Mouse (Mus musculus) cerebellum, adult 8-10 months (tissue): Measurements from ENCODE around the gene Gm26661.

Experiments used
- DNase-seq: peaks from one replicate; pipeline ENCODE4 v3.0.0; 2022

The Gm26661 gene

DNA sequence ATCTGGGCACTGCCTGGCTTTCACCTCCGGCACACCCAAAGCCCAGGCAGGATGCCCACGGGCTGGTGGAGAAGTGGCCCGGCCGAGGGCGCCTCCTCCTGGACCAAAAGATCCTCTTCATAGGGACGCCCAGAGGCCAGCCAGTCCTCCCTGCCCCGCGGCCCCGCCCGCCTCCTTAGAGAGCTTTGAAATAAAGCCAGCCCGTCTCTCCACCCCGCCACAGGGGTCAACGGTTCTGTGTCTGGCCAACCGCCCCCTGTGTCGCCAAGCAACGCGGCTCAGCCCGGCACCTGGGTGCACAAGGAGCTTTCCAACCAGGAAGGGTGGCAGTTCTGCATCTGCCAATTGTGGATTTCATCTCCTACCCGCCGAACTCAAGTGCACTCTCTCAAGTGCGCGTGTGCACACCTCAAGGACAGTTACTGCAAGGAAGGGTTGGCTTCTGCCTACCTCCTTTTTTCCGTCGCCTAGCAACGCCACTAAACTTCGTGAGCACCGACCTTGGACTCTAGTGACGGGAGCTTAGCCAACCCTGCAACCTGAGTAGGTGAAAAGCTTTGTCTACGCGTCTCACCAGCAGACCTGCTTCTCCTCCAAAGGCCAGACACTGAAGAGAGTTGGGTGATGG lies at the start of gene Gm26661:
Gene Gm26661 (plus strand): TSS at position 56 of the 628 bp plus-strand sequence.
- peak; percentile 40 for DNase-seq

DNA sequence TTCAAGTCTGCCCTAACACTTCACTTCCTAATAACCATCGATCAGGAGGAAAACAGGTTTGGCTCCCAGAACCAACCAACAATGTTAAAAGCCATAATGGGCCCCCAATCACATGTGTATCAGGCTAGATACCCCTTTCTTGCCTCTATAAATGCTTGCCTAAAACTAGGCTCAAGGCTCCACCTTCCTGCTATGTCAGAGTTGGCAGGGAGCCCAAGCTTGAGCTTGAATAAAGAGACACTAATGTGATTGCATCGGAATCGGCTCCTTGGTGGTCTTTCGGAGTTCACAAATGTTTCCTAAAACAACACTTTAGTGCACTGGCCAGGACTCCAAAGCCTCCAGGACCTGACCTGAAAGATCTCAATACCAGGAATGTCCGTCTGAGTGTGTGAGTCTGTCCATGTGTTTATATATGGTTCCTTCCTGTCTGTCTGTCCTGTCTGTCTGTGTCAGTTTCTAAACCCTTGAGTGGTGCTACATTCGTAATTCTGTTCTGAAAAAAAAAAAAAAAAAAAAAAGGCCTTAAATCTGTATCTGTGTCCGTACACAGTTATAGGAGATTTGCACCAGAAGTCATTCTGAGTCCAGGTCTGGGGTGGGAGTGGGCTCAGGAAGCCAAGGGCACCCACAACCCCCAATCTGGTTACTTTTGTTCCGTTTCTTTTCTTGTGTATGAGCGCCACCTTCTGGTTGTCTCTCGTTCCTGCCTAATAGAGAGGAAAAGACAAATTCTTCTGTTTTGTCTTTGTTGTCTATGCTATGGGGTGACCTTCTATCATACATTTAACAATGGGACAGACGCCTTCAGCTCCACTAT lies 42.2 kb upstream of the Gm26661 start:
- DNase-seq, result peak; percentile 22

DNA sequence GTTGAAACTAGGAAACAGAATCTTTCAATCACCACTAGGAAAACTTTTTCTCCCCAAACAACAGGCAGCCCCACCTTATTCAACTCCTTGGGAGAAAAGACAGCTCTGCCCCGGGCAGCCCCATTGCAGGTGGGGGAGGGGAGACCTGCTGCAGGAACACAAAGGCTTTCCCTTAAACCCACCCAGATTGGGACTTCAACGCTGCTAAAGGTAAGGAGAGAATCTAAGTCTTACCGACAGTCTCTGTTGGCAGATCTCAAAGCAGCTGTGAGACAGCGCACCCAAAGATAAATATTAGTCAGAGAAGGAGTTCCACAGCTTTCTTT lies 41.7 kb upstream of the Gm26661 start:
- DNase-seq, result no peak

- DNase-seq, result peak; percentile 37
Observed at GRCm38 (mm10) chr14:7765569-7766314, 25.6 kb upstream of the Gm26661 start.

DNA sequence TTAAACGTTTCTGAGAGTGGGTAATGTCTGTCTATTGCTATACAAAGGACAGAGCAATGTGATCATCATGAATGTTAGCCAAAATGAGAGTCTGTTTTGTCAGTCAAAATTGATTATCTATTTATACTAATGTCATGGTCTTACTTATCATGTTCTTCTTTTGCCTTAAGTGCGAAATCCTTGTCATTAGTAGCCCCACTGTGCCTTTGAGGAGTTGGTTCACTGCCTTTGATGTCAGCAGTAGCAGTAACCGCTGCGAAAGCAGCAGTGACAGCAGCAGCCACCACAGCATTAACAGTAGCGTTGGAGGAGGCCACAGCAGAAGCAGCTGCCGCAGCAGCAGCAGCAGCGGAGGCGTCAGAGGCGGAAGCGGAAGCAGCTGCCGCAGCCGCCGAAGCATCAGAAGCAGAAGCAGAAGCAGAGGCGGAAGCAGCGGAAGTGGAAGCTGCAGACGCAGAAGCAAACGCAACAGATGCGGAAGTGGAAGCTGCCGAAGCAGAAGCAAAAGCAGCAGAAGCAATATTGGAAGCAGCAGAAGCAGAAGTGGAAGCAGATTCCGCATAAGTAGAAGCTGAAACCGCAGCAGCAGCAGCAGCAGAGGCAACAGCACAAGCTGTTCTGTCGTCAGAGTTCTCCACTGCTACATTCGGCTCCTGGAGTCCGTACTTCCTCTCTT lies 17.5 kb upstream of the Gm26661 start:
- DNase-seq, result no peak

- DNase-seq, result no peak
Observed at GRCm38 (mm10) chr14:7786073-7786472, 5.3 kb upstream of the Gm26661 start.

- DNase-seq, result no peak
Observed at GRCm38 (mm10) chr14:7789266-7790030, 1.9 kb upstream of the Gm26661 start.

GRCm38 (mm10) chr14:7791061-7791531 lies 291 bp upstream of the Gm26661 start:
- DNase-seq, result no peak

DNA sequence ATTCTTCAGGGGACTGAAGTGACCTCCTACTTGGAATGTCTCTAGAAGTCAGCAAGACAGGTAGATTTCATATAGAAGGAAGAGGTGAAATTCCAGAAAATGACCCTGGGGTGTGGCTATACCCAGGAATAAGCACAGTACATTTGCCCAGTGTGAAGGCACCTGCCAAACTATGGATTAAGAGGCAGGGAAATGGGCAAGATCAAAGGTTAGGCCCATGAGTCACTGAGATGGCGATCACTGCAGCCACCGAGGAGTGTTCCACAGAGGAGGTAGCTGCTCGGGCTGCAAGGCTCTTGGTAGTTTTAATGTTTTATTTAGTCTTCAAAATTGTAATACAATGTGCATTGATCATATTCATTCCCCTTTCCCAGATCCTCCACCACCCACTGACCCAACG lies 4.6 kb downstream of the Gm26661 start:
- DNase-seq, result no peak

- DNase-seq, result no peak
Observed at GRCm38 (mm10) chr14:7800611-7801010, 9.2 kb downstream of the Gm26661 start.

DNA sequence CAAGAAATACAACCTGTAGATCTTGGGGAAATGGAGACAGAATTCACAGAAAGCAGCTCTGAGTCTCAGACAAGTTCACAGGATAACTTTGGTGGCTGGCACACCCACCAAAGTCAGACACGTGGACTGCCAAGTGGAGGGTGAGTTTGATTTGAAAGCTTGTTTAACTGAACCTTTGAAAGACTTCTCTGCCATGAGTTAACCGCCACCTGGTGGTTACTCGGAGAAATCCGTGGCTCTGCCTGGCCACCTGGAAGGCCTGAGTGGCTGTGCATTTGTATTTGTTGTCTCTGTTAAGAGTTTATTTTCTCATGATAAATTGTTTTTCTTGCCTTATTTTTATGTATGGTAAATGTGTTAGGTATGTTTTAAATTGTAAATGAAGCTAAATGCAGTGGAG lies 10.4 kb downstream of the Gm26661 start:
- DNase-seq, result peak; percentile 50

- peak; percentile 61 for DNase-seq
Observed at GRCm38 (mm10) chr14:7803874-7804557, 12.6 kb downstream of the Gm26661 start.

GRCm38 (mm10) chr14:7804558-7804905 lies 13.1 kb downstream of the Gm26661 start:
- no peak for DNase-seq

GRCm38 (mm10) chr14:7807711-7808110 lies 16.3 kb downstream of the Gm26661 start:
- no peak for DNase-seq

GRCm38 (mm10) chr14:7808501-7808981 lies 17.2 kb downstream of the Gm26661 start:
- no peak for DNase-seq

DNA sequence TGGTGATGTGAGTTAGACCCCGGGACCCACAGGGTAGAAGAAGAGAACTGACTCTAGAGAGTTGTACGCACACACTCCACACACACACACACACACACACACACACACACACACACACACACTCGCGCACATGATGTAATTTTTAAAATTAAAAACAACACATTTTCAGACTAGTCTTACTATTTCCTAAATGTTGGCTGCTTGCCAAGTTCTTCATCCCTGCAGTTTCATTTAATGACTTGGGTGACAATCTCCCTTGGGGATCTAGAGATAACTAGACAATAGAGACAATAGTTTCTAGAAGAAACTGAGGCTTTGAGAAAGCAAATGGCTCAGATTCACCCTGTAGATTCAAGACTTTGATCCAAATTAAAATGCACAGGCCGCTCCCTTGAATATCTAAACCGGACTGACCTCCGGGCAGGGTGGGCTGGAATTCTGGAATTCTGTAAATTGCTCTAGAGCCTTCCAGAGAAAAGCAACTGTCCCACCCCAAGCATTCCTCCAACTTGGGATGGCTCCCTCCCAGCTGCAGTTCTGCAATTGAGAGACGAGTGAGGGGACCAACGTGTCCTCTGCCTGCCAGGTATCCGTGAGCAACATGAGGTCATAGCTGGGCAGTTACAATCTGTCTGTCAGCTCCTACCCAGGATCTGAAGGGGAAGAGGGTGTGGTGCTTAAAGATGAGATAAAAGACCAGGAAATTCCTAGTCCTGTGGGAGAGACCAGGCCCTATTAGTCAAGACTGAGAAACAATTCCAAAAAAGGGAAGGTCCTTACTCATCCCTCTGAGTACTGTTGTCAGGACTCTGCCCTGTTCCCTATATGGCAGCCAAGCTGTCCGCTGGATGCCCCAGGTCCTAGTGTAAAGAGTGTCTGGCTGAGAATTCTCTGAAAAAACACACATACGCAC lies 17.9 kb downstream of the Gm26661 start:
- DNase-seq, result no peak

- DNase-seq, result peak; percentile 98
Observed at GRCm38 (mm10) chr14:7817770-7818462, 26.5 kb downstream of the Gm26661 start, which contains the start of gene Flnb. TSS of gene Flnb (plus strand) at chr14:7817957.

DNA sequence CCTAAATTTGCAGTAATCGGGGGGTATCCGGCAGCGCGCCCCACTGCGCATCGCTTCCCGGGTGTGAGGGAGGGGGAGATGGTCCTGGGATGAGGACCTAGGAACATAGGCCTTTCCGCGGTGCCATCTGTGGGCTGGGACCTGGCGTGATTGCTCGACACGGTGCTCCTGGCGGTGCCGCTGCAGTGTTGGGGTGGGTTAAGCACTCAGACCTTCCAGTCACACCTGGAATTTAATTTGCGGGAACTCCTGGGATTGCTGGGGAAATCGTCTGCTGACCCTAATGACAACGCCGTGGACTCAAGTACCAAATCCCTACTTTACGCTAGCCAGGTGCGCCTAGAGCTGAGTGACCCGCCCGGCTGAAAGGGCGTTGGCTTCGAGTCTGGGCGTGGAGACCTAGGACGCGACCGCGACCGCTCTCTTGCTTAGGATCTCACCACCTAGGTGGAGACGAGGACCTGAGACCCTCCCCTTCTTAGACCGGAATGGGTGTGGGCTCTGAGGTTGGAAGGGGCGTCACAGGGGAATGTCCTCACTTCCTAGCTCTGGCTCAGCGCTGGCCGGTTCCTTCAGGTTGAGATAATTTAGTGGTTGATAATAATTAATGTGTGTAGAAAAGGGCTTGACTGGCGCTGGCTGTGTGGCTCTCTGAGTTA lies 27.2 kb downstream of the Gm26661 start:
- DNase-seq, result peak; percentile 44

- no peak for DNase-seq
Observed at GRCm38 (mm10) chr14:7819446-7819845, 28.1 kb downstream of the Gm26661 start.
